Mouse (Mus musculus): ENCODE results near the gene Limd2. TPM values are rescaled to one million over a fixed set of nuclear protein-coding genes. Genes with fewer than 3 reads are reported as not detected.

Gene Limd2
- total and polyA plus RNA-seq, 3 experiments, result 275 to 563 (median 367) TPM

DNA sequence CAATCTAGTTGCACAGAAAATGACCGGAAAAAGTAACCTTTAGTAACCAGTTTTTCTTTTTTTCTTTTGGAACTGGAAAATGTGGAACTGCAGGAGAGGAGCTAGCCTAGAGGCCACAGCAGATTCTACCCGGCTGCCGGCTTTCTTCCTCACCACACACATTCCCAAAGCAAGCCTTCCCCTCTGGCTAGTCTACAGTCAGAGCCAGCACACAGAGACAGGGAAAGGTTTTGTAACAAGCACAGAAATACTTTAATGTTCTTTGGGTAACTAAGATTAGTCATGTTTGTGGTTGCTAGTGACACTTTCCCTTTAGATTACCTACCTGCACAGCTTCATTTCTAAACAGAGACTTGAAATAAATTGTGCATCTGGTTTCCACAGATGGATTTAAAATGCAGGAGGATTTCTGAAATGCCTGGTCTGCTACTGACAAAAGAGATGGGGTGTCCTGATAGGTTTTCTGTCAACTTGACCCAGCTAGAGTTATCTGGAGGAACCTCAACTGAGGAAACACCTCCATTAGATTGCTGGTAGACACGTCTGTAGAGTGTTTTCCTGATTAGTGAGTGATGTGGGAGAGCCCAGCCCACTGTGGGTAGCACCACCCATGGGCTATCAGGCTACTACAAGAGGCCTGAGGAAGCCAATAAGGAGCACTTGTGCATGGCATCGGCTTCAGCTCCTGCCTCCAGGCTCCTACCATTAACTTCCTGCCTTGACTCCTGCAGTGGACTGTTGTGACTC lies 17.5 kb upstream of the Limd2 start (continued):
- TF ChIP-seq MAZ (IDR thresholded peaks at IDR 0.05; ENCODE audit: low read depth, low read length) (no peak), ZKSCAN1 (IDR thresholded peaks at IDR 0.05; ENCODE audit: borderline replicate concordance, low read depth, low read length) (no peak), NRF1 (IDR thresholded peaks at IDR 0.05; ENCODE audit: low read depth, low read length) (no peak), CHD1 (IDR thresholded peaks at IDR 0.05; ENCODE audit: low read depth, low read length) (no peak), POLR2A (IDR thresholded peaks at IDR 0.05; ENCODE audit: low read depth, low read length) (no peak)

GRCm38 (mm10) chr11:106176372-106176771 lies 15.7 kb upstream of the Limd2 start:
- dilution Hi-C loops (cut with MboI; ENCODE audit: extremely low pct_ligation_motif_present, extremely low pct_unique_long_range_greater_than_20kb, low sequenced_read_pairs) (no loop called here), in situ Hi-C loops (cut with MboI; ENCODE audit: low pct_ligation_motif_present, low pct_unique_long_range_greater_than_20kb, low sequenced_read_pairs) (no loop called here)
- TF ChIP-seq MAZ (IDR thresholded peaks at IDR 0.05; ENCODE audit: low read depth, low read length) (no peak), CHD1 (IDR thresholded peaks at IDR 0.05; ENCODE audit: low read depth, low read length) (no peak), USF2 (conservative IDR thresholded peaks at IDR 0.05; ENCODE audit: low read depth, low read length) (no peak), ZMIZ1 (IDR thresholded peaks at IDR 0.05; ENCODE audit: low read depth, low read length) (no peak), TCF12 (IDR thresholded peaks at IDR 0.05; ENCODE audit: low read depth, low read length) (no peak), HCFC1 (IDR thresholded peaks at IDR 0.05; ENCODE audit: low read depth, low read length) (no peak)
- Histone ChIP-seq H3K9ac (ENCODE audit: insufficient read depth, low read depth) (no peak overlapping the region), H3K4me1 (ENCODE audit: control insufficient read depth in 1 of 2, insufficient read depth in 2 of 2) (peaks cover 9 to 24% of the 10 kb centered on the region in 2 experiments), H3K4me2 (ENCODE audit: insufficient read depth, low read depth, poor library complexity, severe bottlenecking) (no peak overlapping the region), H3K27me3 (replicated peaks) (no peaks in the 10 kb centered on the region), H3K27ac (ENCODE audit: insufficient read depth, low read depth) (no peak overlapping the region), H3K4me3 (replicated peaks in 1 of 3; ENCODE audit: low read depth in 2 of 3, low read length in 2 of 3, poor library complexity in 1 of 3) (no peak overlapping the region), H3K36me3 (replicated peaks in 1 of 2; ENCODE audit: control insufficient read depth in 1 of 2, insufficient read depth in 1 of 2, low read length in 1 of 2) (peaks cover 3 to 45% of the 10 kb centered on the region in 2 experiments), H3K9me3 (replicated peaks; ENCODE audit: low read length) (peaks cover 4% of the 10 kb centered on the region), H3K79me2 (replicated peaks; ENCODE audit: control insufficient read depth, extremely low read depth, insufficient read depth, poor library complexity, severe bottlenecking) (no peaks in the 10 kb centered on the region)
- no peak for DNase-seq (ENCODE audit: extremely low read depth)

GRCm38 (mm10) chr11:106175081-106175480 lies 14.4 kb upstream of the Limd2 start:
- peaks cover 8 to 56% of the 10 kb centered on the region in 2 experiments for H3K36me3 ChIP-seq (replicated peaks in 1 of 2; ENCODE audit: control insufficient read depth in 1 of 2, insufficient read depth in 1 of 2, low read length in 1 of 2)
- H3K9ac ChIP-seq (ENCODE audit: insufficient read depth, low read depth), result no peak overlapping the region
- no peaks in the 10 kb centered on the region for H3K79me2 ChIP-seq (replicated peaks; ENCODE audit: control insufficient read depth, extremely low read depth, insufficient read depth, poor library complexity, severe bottlenecking)
- H3K27me3 ChIP-seq (replicated peaks), result no peaks in the 10 kb centered on the region
- H3K4me2 ChIP-seq (ENCODE audit: insufficient read depth, low read depth, poor library complexity, severe bottlenecking), result no peak overlapping the region
- no peak overlapping the region for H3K4me3 ChIP-seq (replicated peaks in 1 of 3; ENCODE audit: low read depth in 2 of 3, low read length in 2 of 3, poor library complexity in 1 of 3)
- dilution Hi-C loops (cut with MboI; ENCODE audit: extremely low pct_ligation_motif_present, extremely low pct_unique_long_range_greater_than_20kb, low sequenced_read_pairs), result no loop called here
- peaks cover 4% of the 10 kb centered on the region for H3K9me3 ChIP-seq (replicated peaks; ENCODE audit: low read length)
- H3K4me1 ChIP-seq (ENCODE audit: control insufficient read depth in 1 of 2, insufficient read depth in 2 of 2), result peaks cover 5 to 20% of the 10 kb centered on the region in 2 experiments
- in situ Hi-C loops (cut with MboI; ENCODE audit: low pct_ligation_motif_present, low pct_unique_long_range_greater_than_20kb, low sequenced_read_pairs), result no loop called here
- no peak overlapping the region for H3K27ac ChIP-seq (ENCODE audit: insufficient read depth, low read depth)
- DNase-seq (ENCODE audit: extremely low read depth), result no peak
- TF ChIP-seq ZKSCAN1 (IDR thresholded peaks at IDR 0.05; ENCODE audit: borderline replicate concordance, low read depth, low read length), result no peak
- TF ChIP-seq MAX (IDR thresholded peaks at IDR 0.05; ENCODE audit: low read length), result no peak
- no peak for TF ChIP-seq BHLHE40 (IDR thresholded peaks at IDR 0.05; ENCODE audit: low read depth, low read length)
- no peak for TF ChIP-seq JUND (conservative IDR thresholded peaks at IDR 0.05; ENCODE audit: low read depth, low read length)
- no peak for TF ChIP-seq POLR2AphosphoS2 (IDR thresholded peaks at IDR 0.05; ENCODE audit: low read depth, low read length)
- TF ChIP-seq UBTF (IDR thresholded peaks at IDR 0.05; ENCODE audit: low read depth, low read length), result no peak
- TF ChIP-seq SMC3 (IDR thresholded peaks at IDR 0.05; ENCODE audit: low read depth, low read length), result no peak
- no peak for TF ChIP-seq NRF1 (IDR thresholded peaks at IDR 0.05; ENCODE audit: low read depth, low read length)
- TF ChIP-seq USF2 (conservative IDR thresholded peaks at IDR 0.05; ENCODE audit: low read depth, low read length), result no peak
- no peak for TF ChIP-seq ZMIZ1 (IDR thresholded peaks at IDR 0.05; ENCODE audit: low read depth, low read length)
- TF ChIP-seq EP300 (IDR thresholded peaks at IDR 0.05; ENCODE audit: low read length), result no peak
- TF ChIP-seq RAD21 (IDR thresholded peaks at IDR 0.05; ENCODE audit: low read depth, low read length), result no peak
- TF ChIP-seq ELF1 (IDR thresholded peaks at IDR 0.05; ENCODE audit: low read depth, low read length), result no peak
- no peak for TF ChIP-seq ZNF384 (IDR thresholded peaks at IDR 0.05; ENCODE audit: low read depth, low read length)
- TF ChIP-seq SIN3A (IDR thresholded peaks at IDR 0.05; ENCODE audit: low read length), result no peak
- TF ChIP-seq ETS1 (conservative IDR thresholded peaks at IDR 0.05; ENCODE audit: low read depth, low read length), result no peak
- TF ChIP-seq KAT2A (IDR thresholded peaks at IDR 0.05; ENCODE audit: insufficient replicate concordance, low read length), result no peak
